20 mouse cellular contexts compared by ENCODE assay signal in genomic region chr17:82828434-82828997, GRCm38 (mm10).
A peak's percentile ranks its signal among the peaks of the same experiment; 100 is the strongest.
DNase-seq lines count a peak whose midpoint lies in the region; ATAC-seq and TF ChIP-seq lines count a peak whose summit lies in the region.
"Had no signal": no experiment of that assay in that cellular context is flagged by ENCODE, and none has a peak within 500 bp of the region (broad histone marks: within the 10 kb centered on the region; RNA-seq: fewer than 3 reads in every experiment).

No protein-coding gene starts in this region.

- no peak for DNase-seq in frontal cortex, postnatal 36 days (ENCODE audit: low spot score in 2 of 2)
- DNase-seq in A20 (ENCODE audit: low read depth, low spot score) (peak; percentile 77), ES-E14 (ENCODE audit: low read depth, low spot score) (no peak)
- no peak for DNase-seq in heart, embryonic 10.5 days (ENCODE audit: low spot score)
- no peak for DNase-seq in heart, postnatal 25 days (ENCODE audit: low spot score)
- DNase-seq: adrenal gland, adult 8-10 months; adrenal gland, postnatal 14 days; adrenal gland, postnatal 36 days; cerebellum, adult 11-12 months; cerebellum, adult 2 months; cerebellum, adult 9-10 months; cerebellum, postnatal 10 days; cerebellum, postnatal 25 days; forebrain, postnatal 0 days had no signal

- H3K4me1 ChIP-seq in ES-E14 (ENCODE audit: control insufficient read depth in 2 of 2, insufficient read depth in 2 of 2, low read length in 2 of 2, poor library complexity in 1 of 2): no peaks in the 10 kb centered on the region
- no peaks in the 10 kb centered on the region for H3K4me1 ChIP-seq in heart, embryonic 10.5 days
- H3K4me1 ChIP-seq: embryonic facial prominence, embryonic 10.5 days; embryonic facial prominence, embryonic 12.5 days; forebrain, embryonic 13.5 days; forebrain, embryonic 15.5 days had no signal

- H3K9me3 ChIP-seq in ES-E14 (ENCODE audit: control insufficient read depth, insufficient read depth, low read depth, low read length): no peaks in the 10 kb centered on the region
- no peaks in the 10 kb centered on the region for H3K9me3 ChIP-seq in heart, embryonic 10.5 days
- H3K9me3 ChIP-seq: embryonic facial prominence, embryonic 10.5 days; embryonic facial prominence, embryonic 12.5 days; forebrain, embryonic 13.5 days; forebrain, embryonic 15.5 days had no signal

- H3K27me3 ChIP-seq in heart, embryonic 10.5 days (ENCODE audit: insufficient read depth, poor library complexity, severe bottlenecking): no peaks in the 10 kb centered on the region
- H3K27me3 ChIP-seq: embryonic facial prominence, embryonic 12.5 days; forebrain, embryonic 13.5 days; forebrain, embryonic 15.5 days had no signal

- 80% methylated on average over 5 of the region's 5 CpGs for WGBS in heart, embryonic 10.5 days

- H3K4me3 ChIP-seq in ES-E14 (ENCODE audit: insufficient read depth in 1 of 2, low read depth in 1 of 2, low read length in 2 of 2, poor library complexity in 1 of 2, severe bottlenecking in 1 of 2): no peak overlapping the region
- no peak overlapping the region for H3K4me3 ChIP-seq in heart, embryonic 10.5 days
- H3K4me3 ChIP-seq: embryonic facial prominence, embryonic 10.5 days; embryonic facial prominence, embryonic 12.5 days; forebrain, embryonic 13.5 days; forebrain, embryonic 15.5 days had no signal

- in situ Hi-C loops in ES-E14 (cut with MboI; ENCODE audit: low sequenced_read_pairs in 2 of 2, unreplicated experiment in 2 of 2): no loop called here

- H3K36me3 ChIP-seq in ES-E14 (ENCODE audit: control insufficient read depth, insufficient read depth, low read length, poor library complexity, severe bottlenecking): no peaks in the 10 kb centered on the region
- no peaks in the 10 kb centered on the region for H3K36me3 ChIP-seq in heart, embryonic 10.5 days
- H3K36me3 ChIP-seq: embryonic facial prominence, embryonic 10.5 days; embryonic facial prominence, embryonic 12.5 days; forebrain, embryonic 15.5 days had no signal

- H3K27ac ChIP-seq in ES-E14 (ENCODE audit: insufficient read depth, low read depth, low read length, poor library complexity, severe bottlenecking): no peak overlapping the region
- no peak overlapping the region for H3K27ac ChIP-seq in heart, embryonic 10.5 days
- H3K27ac ChIP-seq: embryonic facial prominence, embryonic 10.5 days; embryonic facial prominence, embryonic 12.5 days; forebrain, embryonic 13.5 days; forebrain, embryonic 15.5 days had no signal

- intact Hi-C loops in heart, postnatal 25 days (cut with DNase I): no loop called here

- ATAC-seq in frontal cortex, adult (ENCODE audit: low TSS enrichment): peak; percentile 57
- ATAC-seq: activated CD4-positive, CD25-positive, alpha-beta regulatory T cell, adult 4 months; forebrain, embryonic 13.5 days; forebrain, embryonic 15.5 days; forebrain, postnatal 0 days had no signal

- no peak overlapping the region for H3K9ac ChIP-seq in ES-E14 (ENCODE audit: insufficient read depth, low read depth, low read length, poor library complexity, severe bottlenecking)
- H3K9ac ChIP-seq: embryonic facial prominence, embryonic 12.5 days; forebrain, embryonic 13.5 days; forebrain, embryonic 15.5 days; forebrain, postnatal 0 days had no signal

TF ChIP-seq in ES-E14, 5 proteins besides CTCF, POLR2A, EP300 and RAD21:
- TF ChIP-seq HCFC1 (IDR thresholded peaks at IDR 0.05; ENCODE audit: borderline replicate concordance, insufficient read depth, low read length): no peak
- TF ChIP-seq ZC3H11A (IDR thresholded peaks at IDR 0.05; ENCODE audit: borderline replicate concordance, low read depth, low read length): no peak
- TF ChIP-seq ZNF384 (IDR thresholded peaks at IDR 0.05; ENCODE audit: low read depth, low read length): no peak
- TF ChIP-seq MAFK (IDR thresholded peaks at IDR 0.05; ENCODE audit: insufficient read depth, low read depth, low read length): peak; percentile 46; the same call in 1 of the 2 replicates
- no peak for TF ChIP-seq CHD2 (IDR thresholded peaks at IDR 0.05; ENCODE audit: low read depth, low read length)
